Mouse (Mus musculus): ENCODE results near the gene Habp4.
A peak's percentile ranks its signal among the peaks of the same experiment; 100 is the strongest.

The Habp4 gene

GRCm38 (mm10) chr13:64161548-64161915, at the start of gene Habp4:
Gene Habp4, plus strand, starts transcription at chr13:64161824.
- DNase-seq: peak; percentile 97

GRCm38 (mm10) chr13:64117442-64117841, 44.2 kb upstream of the Habp4 start:
- DNase-seq: no peak

GRCm38 (mm10) chr13:64120760-64121159, 40.9 kb upstream of the Habp4 start:
- DNase-seq: no peak

GRCm38 (mm10) chr13:64123491-64124188, 38.0 kb upstream of the Habp4 start:
- no peak for DNase-seq

DNA sequence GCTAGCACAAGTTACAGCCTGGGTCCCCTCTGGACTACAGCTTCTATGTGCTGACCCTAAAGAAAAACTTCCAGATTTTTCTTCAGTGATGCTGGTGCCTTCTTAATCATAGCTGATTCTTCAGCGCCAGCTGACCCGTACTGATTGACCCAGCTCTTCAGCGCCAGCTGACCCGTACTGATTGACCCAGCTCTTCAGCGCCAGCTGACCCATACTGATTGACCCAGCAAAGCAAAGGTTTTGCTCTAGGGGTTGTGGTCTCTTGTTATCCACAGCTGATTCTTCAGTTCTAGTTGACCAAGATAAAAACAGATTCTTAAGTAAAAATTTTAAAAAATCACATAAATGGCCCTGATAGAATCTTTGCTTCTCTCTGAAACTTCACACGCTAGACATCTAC, 36.7 kb upstream of the Habp4 start:
- DNase-seq: no peak

GRCm38 (mm10) chr13:64126316-64126715, 35.3 kb upstream of the Habp4 start:
- no peak for DNase-seq

GRCm38 (mm10) chr13:64128858-64129615, 32.6 kb upstream of the Habp4 start, which contains the start of gene Slc35d2:
Gene Slc35d2, minus strand, starts transcription at chr13:64129368.
- peak; percentile 13 to 23 for DNase-seq

- peak; percentile 9 to 20 for DNase-seq
Observed at GRCm38 (mm10) chr13:64129616-64130375, 31.8 kb upstream of the Habp4 start.

GRCm38 (mm10) chr13:64150121-64150520, 11.5 kb upstream of the Habp4 start:
- DNase-seq: no peak

DNA sequence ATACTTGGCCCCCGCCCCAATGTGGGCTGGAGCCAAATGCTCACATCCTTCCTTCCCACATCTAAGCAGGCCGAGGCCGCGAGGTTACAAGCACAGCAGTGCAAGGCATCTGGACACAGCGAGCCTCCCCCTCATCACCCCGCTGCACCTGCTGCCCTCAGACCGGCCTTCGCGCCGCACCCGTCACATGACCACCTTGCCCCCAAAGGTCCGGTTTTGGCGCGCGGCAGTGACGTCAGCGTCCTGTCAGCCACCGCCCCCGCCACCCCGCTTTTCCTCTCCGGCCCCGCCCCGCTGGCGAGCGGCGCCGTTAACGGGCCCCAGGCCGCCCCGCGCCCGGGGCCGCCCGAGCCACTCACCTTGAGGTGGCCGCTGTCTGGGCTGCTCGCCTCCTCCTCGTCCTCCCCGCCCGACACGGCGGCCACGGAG, 9.4 kb upstream of the Habp4 start:
- DNase-seq: peak; percentile 85 to 88

GRCm38 (mm10) chr13:64152671-64153082, 8.9 kb upstream of the Habp4 start:
- DNase-seq: no peak

DNA sequence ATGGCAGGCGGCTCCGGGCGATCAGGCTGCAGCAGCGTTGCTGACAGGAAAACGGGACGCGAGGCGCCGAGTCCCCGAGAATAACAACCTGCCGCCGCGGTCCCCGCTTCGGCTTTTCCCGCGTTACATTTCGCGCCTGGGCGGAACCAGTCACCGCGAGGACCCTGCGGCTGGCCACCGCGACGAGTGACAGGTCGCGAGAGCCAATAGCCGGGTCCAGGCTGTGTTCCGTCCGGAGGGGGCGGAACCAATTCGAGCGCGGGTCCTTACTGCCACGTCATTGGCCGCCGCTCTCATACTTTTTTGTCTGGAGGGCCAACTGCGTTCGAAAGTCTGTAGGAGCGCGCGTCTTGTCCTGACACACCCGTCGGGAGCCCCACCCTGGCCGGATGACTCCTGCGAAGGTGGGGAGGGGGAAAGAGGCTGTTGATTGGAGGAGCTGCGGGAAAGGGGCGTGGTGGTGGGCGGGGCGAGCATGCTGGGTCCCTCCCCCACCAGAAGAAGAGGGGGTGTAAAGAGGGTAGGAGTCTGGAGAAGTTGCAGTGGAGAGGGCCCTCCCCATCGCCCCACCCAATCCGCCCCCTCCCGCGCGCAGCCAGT, 8.4 kb upstream of the Habp4 start, which contains the start of gene Zfp367:
Gene Zfp367, minus strand, starts transcription at position 120 of the 600 bp plus-strand sequence.
- DNase-seq: peak; percentile 93 to 94

GRCm38 (mm10) chr13:64153751-64154267, 7.8 kb upstream of the Habp4 start:
- peak in 1 of 2 experiments; percentile 19 for DNase-seq

GRCm38 (mm10) chr13:64154651-64155050, 7.0 kb upstream of the Habp4 start:
- no peak for DNase-seq

DNA sequence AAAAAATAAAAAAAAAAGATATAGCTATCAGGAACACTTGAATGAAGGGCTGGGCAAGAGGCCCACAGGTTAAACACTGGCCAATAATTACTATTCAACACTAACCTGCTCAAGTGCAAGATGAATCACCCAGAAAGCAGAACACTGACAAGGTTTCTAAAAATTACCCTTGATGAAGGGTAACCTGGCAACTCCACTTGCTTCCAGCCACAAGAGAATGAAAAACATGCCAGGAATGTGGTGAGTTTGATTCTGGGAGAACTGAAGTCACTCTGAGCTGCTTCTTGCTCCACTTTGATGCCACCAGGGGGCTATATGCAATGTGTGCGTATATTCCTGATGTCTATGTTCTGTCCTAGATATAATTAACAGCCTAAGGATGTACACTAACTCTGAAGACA, 6.5 kb upstream of the Habp4 start:
- no peak for DNase-seq

DNA sequence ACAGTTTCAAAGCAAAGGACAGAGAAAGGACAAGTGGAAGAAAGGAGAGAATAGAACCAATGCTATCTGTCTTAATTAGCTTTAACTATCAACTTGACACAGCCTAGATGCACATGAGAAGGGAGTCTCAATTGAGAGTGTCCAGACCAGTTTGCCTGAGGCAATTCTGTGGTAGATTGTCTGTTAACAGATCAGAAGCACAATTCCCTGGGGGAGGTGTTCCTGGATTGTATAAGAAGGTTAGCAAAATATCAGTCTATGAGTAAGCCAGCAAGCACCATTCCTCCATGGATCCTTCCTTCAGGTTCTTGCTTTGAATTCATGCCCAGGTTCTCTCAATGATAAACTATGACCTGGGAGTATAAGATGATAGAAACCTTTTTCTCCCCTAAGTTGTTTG, 4.7 kb upstream of the Habp4 start:
- DNase-seq: no peak

GRCm38 (mm10) chr13:64161916-64162611, 440 bp downstream of the Habp4 start:
- peak in 1 of 2 experiments; percentile 41 for DNase-seq

DNA sequence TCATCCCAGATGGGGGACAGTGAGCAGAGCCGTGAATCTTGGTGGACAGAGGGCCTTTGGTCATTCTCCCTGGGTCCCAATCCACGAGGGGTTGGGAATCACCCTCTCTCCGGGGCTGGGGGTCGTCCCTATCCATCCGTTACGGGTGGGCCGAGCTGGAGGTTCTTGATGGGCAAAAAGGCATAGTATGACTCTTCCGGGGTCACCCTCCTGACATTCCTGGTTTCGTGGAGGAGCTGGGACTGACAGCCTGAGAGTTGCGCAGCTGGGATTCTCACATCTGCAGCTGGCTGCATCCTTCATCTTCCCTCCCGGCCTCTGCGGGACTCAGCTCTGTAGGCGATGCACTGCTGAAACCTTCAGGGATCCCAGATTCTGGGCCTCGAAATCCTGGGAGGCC, 1.0 kb downstream of the Habp4 start:
- peak in 1 of 2 experiments; percentile 13 for DNase-seq

GRCm38 (mm10) chr13:64163147-64163715, 1.6 kb downstream of the Habp4 start:
- peak in 1 of 2 experiments; percentile 14 for DNase-seq

DNA sequence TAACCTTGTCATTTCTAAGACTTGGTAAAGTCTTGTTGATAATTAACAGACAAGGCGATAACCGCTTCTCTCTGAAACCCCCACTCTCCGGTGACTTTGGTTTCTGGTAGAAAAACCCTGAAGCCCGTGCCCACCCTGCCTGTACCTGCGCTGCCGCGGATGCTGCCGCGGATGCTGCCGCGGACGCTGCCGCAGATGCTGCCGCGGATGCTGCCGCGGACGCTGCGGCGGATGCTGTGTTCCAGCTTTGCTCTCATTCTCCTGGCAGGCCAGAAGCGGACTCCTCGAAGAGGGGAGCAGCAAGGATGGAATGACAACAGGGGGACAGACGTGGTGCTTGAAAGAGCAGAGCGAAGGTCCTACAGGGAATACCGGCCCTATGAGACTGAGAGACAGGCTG, 8.1 kb downstream of the Habp4 start:
- DNase-seq: no peak

- DNase-seq: no peak
Observed at GRCm38 (mm10) chr13:64178000-64178399, 16.4 kb downstream of the Habp4 start.

Measured in cerebellum, postnatal 36 days (tissue).